Mouse (Mus musculus) E14TG2a.4 (cell line): ENCODE results near the gene Eif4e3.

Experiments used
- CTCF ChIP-seq: conservative IDR thresholded peaks from 2 replicates; pipeline ENCODE4 v1.5.1; 2014; ENCODE audit warnings: low read length
- POU5F1 ChIP-seq: IDR thresholded peaks from 2 replicates; pipeline ENCODE4 v1.6.1; 2014; ENCODE audit warnings: low read length, borderline replicate concordance

DNA sequence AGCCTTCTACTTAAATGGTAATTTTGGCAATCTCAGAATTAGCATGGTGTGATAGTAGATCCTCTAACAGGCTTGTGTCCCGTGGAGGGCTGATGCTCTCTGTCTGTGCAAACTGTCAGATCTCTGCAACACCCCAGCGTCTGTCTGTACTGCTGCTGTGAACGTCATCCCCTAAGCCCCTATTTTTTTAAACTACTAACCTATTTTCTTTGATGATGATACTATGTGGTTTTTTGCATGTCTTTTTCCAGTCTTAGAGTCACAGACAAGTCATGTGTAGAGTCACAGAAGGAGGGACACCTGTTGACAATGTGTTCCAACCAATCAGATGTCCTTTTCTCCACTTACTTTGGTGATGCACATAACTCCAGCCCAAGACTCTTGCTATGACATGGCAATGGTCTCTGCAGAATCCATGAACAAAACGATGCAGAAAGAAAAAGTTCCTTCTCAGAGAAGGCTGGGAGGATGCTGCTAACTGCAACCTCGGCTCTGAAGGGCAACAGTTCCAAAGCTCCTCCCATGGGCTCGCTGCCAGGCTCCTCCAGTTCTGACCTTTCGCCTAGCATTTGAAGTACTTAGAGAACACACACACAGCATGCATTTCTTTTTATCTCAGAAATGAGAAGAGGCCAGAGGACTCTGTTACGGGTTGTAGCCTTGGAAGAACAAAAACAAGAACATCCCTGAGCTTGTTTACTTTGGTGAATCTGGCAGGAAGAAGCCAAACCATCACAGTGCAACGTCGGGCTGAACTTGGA lies 23.0 kb downstream of the Eif4e3 start:
- TF ChIP-seq CTCF, result no peak
- no peak for TF ChIP-seq POU5F1
